Mouse (Mus musculus): ENCODE results near the gene H2-Q10.
A peak's percentile ranks its signal among the peaks of the same experiment; 100 is the strongest.
"Not testable (repeated sequence)": the region's sequence is repeated elsewhere in the genome, so short reads cannot be mapped to it uniquely, and the experiment has no call there.

H2-Q10 gene

GRCm38 (mm10) chr17:35460513-35461341 lies 9.2 kb upstream of the H2-Q10 start:
- not testable (repeated sequence) for DNase-seq

- DNase-seq: not testable (repeated sequence)
Measured at GRCm38 (mm10) chr17:35465651-35466050, 4.2 kb upstream of the H2-Q10 start.

DNA sequence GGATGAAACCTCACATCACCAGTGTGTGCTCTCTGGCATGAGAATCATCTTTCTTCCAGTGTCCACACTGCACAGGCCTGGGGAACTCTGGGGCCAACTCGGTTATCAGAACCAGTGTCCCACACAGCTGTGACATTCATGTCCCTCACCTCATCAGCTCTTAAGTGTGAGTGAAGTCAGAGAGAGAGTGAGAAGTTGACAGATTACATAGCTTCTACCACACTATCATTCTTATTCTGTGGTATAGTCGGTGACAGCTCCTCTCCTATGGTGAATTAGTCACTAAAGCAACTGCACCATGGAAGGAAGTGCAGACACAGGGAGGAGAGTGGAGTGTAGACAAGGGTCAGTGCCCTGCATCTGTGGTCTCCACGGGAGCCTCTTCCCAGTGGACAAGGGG lies 953 bp upstream of the H2-Q10 start:
- not testable (repeated sequence) for DNase-seq

DNA sequence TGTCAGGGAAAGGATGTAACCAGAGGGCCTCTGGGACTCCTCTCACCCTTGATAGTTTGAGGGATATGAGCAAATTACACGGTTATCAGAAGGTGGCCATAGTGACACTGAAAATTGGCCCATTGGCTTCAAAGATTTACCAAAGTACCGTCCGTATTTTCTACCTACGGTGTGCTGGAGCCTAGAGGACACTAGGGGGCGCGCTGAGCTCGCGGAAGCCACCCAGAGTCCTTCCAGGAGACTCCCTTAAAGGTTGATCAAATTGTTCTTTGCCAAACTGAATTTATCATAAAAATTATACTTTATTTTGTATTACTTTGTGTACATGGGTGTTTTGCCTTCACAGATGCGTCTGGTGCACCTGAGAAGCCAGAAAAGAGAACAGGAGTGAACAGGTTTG lies 14.2 kb downstream of the H2-Q10 start:
- DNase-seq: peak; percentile 61

- no peak for DNase-seq
Measured at GRCm38 (mm10) chr17:35485702-35486101, 15.8 kb downstream of the H2-Q10 start.

DNA sequence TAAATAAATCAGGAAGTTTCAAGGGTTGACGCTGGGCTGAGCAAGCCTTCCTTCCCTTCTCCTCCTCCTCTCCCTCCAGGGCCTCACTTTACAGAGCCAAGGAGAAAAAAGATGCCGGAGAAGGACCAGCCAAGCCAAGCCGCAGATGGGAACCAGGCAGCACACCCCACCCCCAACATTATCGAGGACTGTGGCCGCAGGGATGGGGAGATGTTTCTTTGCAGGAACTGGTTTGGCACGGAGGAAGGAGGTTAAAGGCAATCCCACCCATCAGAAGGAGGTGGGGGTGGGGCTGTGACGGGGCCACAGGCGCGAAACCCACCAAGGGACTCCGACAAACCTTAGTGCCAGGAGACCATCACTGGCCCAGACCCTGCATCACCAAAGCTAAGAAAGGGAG lies 16.8 kb downstream of the H2-Q10 start:
- DNase-seq: no peak

DNA sequence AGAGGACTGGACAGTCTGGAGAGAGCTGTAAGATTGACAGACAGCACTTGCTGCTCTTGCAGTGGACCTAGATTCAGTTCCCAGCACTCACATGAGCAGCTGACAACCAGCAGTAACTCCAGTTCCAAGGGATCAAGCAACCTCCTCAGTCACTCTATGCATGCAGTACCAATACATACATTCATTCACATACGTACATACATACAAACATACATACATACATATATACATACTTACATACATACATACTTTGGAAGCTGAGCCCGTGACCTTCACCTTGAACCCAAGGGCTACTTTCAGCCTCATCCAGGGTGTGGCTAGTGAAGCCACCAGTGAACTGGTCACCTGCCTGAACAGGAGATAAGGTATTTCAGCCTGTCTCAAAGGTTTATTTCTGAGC lies 18.2 kb downstream of the H2-Q10 start:
- no peak for DNase-seq

GRCm38 (mm10) chr17:35490320-35490719 lies 20.4 kb downstream of the H2-Q10 start:
- no peak for DNase-seq

DNA sequence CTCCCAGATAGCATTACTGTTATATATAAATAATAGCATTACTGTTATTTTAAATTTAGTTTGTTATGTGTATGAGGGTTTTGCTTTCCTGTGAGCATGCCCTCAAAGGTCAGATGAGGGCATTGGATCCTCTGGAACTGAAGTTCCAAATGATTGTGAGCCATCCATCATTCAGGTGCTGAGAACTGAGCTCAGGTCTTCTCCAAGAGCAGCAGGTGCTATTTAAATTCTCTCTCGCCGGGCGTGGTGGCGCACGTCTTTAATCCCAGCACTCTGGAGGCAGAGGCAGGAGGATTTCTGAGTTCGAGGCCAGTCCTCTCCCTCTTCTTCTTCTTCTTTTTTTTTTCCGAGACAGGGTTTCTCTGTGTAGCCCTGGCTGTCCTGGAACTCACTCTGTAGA lies 27.2 kb downstream of the H2-Q10 start:
- DNase-seq: no peak

DNA sequence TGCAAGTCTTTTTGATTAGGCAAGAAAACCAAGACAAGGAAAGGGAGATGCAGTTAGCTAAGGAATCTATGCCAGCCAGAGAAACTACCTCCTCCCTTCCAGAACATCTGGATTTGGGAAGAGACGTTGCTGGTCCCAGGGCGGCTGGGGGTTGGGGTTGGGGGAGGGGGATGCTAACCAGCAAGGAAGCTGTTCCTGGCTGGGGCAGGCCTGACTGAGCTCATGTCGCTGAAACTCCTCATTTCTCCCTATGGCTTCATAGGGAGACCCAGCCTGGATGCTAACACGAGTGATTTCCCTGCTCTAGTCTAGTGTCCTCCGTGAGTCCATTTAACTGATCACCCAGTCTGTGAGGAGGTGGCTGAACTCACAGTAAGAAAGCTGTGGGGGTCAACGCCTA lies 32.3 kb downstream of the H2-Q10 start:
- no peak for DNase-seq

GRCm38 (mm10) chr17:35502762-35503161 lies 32.9 kb downstream of the H2-Q10 start:
- no peak for DNase-seq

DNA sequence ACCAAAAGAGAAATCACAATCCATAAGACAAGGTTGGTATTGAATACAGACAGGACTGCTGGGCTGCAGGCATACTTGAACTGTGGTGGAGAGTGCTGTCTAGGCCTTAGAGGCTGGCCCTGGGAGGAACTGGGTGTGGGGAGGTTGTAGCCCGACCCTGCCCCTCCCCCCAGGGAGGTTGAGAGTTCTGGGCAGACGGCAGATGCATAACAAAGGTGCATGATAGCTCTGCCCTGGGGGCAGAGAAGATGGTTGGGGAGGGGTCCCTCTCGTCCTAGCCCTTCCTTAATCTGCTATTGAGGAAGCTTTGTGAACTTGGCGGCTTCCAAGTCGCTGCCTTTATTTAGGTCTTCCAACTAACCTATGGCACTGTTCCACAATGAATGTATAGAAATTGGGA lies 34.0 kb downstream of the H2-Q10 start:
- no peak for DNase-seq

DNA sequence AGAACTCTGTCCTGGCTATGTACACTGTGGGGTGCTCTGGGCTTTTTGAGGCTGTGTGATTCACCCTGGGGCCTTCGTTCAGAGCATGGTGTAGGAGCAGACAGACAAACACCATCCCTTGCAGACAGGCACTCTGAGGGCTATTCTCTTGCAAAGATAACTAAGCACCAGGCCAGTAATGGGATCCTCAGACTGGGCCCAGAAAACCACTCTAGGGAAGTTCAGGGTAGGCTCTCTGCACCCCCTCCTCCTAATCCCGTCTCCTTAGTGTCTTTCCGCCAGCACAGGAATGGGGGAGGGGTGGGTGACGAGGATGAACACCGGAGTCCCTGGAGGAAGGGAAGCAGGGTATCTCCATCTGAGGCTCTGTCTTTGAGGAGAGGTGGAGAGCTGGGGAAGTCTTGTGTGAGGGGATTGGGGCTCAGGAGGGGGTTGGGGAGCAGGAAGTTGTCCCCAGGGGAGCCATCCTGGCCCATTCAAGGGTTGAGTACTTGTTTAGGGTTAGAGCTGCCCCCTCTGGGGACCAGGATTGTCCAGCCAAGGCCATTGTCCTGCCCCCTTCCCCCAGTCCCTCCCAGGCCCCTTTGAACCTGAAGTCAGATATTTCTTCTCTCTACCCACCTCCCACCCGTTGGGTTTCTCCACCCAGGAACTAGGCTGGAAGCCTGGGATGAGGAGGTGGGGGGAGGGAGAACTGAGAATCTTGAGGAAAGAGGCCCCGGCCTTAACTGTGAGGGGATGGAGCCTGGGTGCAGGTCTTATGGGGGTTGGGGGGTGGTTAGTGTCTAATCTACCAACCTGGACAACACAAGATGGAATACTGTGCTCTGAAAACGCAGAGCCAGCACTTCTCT lies 35.0 kb downstream of the H2-Q10 start:
- no peak for DNase-seq

- DNase-seq: no peak
Measured at GRCm38 (mm10) chr17:35505776-35506175, 35.9 kb downstream of the H2-Q10 start, which contains the start of gene Pou5f1. Gene Pou5f1 (plus strand): TSS chr17:35506018.

GRCm38 (mm10) chr17:35506881-35507280 lies 37.0 kb downstream of the H2-Q10 start:
- no peak for DNase-seq

DNA sequence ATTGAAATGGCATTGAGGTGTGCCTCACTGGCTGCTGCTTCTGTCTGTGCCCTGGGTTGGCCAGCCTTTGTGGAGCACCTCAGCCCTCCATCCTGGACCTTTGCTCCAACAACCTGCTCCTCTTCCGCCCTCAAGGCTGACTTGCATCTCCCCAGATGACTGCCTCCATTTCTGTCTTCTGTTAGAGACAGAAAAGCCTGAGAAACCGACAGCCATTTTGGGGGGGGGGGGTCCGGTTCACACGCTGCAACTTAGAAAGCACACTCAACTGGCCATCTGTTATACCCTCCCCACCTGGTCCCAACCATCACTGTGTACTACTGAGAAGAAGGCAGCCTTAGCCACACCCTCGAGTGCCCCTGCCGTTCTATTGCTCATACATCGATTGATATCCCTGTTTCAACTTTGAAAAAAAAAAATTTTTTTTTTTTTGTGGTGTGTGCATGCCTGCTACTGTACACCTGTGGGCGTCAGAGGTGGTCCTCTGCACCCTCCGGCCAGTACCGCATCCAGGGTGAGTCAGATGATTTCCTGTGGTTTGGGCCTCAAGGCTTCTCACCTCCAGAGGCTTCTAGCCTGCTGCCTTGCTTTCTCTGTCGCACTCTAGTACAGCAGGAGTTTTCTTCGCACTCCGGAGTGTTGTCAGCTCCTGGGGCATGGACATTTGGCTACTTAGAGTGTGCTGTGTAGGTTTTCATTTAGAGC lies 37.8 kb downstream of the H2-Q10 start:
- DNase-seq: no peak

- not testable (repeated sequence) for DNase-seq
Measured at GRCm38 (mm10) chr17:35508279-35508678, 38.4 kb downstream of the H2-Q10 start.

- DNase-seq: peak; percentile 68
Measured at GRCm38 (mm10) chr17:35509284-35509683, 39.4 kb downstream of the H2-Q10 start.

- DNase-seq: no peak
Measured at GRCm38 (mm10) chr17:35512916-35513626, 43.2 kb downstream of the H2-Q10 start.

- peak; percentile 85 for DNase-seq
Measured at GRCm38 (mm10) chr17:35513886-35514285, 44.0 kb downstream of the H2-Q10 start.

GRCm38 (mm10) chr17:35514756-35515155 lies 44.9 kb downstream of the H2-Q10 start:
- no peak for DNase-seq

DNA sequence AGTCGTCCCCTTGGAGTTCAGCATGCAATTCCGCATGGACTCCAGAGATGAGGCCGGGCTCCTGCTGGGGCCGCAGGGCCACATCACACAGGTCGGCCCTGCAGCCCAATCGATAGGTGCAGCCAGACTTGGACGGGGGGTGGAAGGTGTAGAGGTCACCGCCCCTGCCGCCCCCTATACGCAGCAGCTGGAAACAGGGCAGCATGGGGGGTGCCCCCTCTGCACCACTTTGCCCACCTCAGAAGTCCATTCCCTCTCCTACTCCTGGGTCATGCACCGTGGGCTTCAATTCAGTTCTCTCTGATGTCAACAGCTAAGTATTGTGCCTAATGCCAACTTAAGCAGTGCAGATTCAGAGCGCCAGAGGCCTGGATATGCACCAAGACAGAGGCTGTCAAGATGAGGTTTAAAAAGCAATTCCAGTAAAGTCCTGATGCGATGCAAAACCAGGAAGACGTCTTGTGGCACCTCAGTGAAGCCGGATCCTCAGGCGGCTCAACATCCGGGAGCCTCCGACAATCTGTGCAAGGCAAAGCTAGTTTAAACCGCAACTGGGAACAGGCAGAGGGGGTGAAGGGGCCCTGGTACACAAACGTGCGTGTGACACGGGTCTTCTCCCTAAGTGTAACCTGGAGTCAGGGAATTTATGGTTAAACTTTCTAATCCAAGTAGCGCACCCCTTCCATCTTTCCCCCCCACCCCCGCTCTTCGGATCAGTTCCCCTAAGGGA lies 46.2 kb downstream of the H2-Q10 start:
- peak; percentile 59 for DNase-seq

All from lung, postnatal 10 days (tissue).